Mouse (Mus musculus) heart, adult 18-20 months (tissue): ENCODE results near the gene Zfp462. TPM values are rescaled to one million over a fixed set of nuclear protein-coding genes. Genes with fewer than 3 reads are reported as not detected.
"Not testable (repeated sequence)": the region's sequence is repeated elsewhere in the genome, so short reads cannot be mapped to it uniquely, and the experiment has no call there.

Experiments
- DNase-seq, 2 experiments: peaks; one replicate each; pipeline ENCODE4 v3.0.0; 2021 to 2022; ENCODE audit warnings: mixed read lengths in 1 of 2
- total RNA-seq, 2 experiments: library from RNA; stranded (reverse); gene quantifications; 2 replicates each; pipeline ENCODE4 v1.2.3; 2021

Gene Zfp462
- total RNA-seq, 2 experiments from 2014 or later, result 2.9 to 4.6 TPM

DNA sequence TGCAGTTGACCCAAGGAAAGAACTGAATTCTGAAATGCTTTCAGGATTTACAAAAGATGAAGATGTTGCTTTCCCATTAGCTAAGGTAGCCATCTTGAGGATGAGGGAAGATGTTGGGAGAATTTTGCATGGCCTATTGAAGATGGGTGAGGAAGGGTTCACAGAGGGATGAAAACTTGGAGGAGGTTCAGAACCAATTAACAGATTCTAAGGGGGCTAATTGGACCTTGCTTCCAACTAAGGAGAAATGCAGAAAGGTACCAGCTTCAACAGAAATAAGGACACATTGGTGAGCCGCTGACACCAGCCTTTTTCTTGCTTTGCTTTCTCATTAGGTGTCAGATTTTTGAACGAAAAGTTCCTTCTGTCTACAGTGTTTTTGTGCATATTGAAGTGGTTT, 6.0 kb downstream of the Zfp462 start:
- no peak for DNase-seq

DNA sequence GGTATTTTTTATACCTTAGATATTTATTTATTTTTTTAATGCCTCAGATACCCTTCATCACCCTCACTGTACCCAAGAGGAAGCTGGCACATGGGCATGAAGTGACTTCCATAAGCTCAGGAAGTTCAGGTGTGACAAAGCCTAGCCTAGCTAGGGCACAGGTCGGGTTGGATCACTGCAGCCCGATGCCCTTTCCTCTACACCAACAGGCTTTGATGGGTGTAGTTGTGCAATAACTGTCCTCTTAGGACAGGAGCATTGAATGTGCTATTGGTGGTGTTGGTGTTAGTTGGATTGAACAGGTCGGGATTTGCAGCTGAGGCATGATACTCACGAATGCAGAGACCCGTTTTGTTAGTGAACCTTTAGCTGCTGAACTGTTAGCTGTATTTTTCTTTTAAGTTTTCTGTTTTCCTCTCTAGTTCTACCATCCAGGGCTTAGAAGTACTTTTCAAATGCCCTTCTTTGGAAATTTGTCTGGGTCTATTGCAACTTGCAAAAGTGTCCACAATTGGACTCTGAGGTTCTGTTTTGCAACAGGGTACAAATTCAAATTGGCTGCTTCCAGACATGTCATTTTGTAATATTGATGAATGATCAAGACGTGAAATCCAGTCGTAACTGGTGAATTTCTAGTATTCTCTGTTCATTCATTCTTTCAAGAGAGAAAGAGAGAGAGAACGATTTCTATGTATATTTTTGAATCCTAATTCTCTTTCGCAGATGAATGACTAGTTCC, 9.0 kb downstream of the Zfp462 start:
- DNase-seq, result no peak

DNA sequence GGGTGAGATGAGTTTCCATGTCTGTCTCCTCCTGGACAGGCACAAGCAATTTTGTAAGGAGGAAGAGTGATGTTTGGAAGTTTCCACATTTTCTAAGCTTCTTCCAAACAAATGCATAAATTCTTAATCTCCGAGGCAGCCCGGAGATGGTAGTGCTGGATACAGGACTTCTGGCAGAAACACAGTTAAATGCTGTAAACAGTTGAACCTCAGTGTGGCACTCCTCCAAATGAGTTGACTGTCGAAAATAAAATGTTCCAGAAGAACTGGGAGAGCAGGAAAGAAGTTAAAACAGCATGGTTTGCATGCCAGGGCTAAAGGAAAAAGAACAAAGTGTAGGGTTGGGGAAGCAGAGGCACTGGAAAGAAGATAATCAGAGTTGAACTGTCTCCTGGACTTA, 9.6 kb downstream of the Zfp462 start:
- DNase-seq, result peak in 1 of 2 experiments; percentile 41

DNA sequence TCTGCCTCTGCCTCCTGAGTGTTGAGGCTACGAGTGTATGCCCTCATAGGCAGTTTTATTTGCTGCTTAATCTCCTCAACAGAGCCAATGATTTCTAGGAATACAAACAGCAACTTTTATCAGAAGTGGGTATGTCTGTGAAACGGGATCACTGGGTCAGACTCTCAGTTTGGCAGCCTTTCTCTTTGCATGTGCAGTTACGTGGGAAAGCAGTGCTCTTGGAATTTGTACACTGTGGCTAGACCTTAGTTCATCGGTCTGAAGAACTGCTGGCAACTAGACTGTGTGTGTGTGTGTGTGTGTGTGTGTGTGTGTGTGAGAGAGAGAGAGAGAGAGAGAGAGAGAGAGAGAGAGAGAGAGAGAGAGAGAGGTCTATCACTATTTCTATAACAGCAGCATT, 15.9 kb downstream of the Zfp462 start:
- DNase-seq, result no peak

DNA sequence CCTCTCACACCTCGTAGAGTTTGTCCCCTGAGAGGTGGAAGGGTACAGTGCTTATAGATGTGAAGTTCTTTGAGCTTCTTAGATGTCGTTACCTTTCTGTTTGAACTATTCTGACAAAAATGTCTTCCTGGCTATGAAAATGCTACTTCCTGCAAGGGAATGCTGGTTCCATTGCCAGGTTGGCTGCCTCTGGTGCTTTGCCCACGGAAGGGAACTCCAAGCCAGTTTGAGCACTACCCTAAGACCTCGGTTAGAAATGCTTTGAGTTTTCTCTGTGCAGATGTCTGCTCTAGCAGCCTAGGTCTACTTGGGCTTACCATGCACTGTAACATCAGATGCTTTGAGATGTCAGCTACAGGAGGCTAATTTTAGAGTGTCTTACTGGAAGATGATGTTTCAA, 17.3 kb downstream of the Zfp462 start:
- DNase-seq, result no peak

DNA sequence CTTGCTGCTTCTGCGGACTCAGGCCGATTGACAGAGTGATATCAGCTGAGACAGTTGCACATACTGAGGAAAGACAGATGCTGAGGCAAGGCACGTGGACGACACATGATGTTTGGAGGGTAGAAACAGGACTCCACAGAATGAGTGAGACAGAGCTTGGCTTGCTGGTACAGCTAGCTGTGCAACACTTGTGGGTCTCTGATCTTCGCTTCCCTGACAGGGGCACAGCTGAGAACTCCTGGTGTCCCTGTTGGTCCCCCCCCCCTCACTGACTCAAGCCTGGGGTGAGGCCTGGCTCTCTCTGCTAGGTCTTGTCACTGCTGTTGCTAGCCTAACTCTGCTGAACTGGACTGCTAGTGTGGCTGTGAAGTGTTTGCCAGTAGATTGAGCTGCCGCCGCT, 18.7 kb downstream of the Zfp462 start:
- DNase-seq, result no peak

DNA sequence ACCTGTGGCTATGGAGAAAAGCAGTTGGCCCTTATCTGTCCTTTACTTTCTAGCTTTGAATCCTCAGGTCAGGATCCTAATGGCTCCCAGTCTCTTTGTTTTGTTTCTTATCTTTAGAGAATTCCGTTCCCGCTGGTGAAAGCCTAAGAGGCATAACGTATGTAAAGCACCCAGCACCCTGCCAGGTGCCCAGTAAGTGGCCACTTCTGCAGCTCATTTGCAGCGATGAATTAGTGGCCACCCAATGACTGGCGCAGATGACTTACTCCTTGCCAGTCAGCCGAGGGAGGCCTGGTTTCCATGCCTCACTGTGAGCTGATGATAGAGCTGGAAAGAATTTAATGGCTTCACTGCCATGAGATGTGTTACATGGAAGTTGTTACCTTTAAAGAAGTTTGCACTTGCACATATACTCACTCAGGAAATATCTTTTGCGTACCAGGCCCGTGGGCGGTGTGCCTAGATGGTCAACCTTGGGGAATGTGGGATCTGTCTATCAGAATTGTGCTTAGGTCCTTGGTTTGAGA, 20.4 kb downstream of the Zfp462 start:
- DNase-seq, result no peak

DNA sequence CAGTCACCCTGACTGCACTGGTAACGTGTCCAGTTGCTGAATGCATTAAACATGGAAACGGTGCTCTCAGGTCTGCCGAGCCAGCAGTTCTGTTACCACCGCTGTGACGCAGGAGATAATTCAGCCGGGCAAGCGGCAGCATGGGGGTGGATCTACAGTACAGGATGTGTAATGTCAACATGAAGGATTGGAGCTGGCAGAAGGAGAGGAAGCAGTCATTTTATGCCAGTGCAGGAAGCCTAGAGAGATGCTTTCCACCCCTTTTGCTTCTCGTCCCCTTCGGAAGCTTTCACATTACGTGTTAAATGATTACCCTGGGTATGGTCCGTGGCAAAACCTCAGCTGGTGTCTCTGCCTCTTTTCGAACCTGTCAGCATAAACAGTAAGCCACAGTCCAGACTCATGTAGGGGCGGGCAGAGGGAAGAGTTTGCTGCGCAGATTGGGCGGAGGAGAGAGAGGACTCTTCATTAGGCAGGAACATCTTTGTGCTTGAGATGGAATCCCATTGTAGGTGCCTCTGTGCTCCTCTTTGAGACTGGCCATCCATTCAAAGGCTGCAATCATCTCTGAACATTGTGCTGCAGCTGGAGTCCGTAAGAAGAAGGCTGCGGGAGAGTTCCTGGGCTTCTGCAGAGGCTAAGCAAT, 21.4 kb downstream of the Zfp462 start:
- peak; percentile 77 to 79 for DNase-seq

DNA sequence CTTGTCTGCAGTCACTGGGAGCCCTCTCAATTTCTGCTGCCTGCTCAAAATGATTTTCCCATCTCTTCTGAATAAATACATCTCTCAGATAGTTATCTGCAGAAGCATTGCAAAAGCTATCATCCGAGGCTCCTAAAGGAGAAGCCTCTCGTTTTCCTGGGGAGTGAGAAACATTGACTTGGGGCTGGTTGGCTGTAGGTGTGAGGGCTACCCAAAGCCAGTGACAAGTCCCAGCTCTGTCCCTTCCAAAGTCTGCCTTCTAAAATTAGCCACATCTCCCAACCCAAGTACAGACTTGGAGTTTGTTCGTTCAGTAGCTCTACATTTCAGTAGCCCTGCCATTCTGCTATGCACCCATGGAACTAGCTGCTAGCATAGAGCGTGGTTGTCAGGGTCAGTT, 22.3 kb downstream of the Zfp462 start:
- DNase-seq, result no peak

DNA sequence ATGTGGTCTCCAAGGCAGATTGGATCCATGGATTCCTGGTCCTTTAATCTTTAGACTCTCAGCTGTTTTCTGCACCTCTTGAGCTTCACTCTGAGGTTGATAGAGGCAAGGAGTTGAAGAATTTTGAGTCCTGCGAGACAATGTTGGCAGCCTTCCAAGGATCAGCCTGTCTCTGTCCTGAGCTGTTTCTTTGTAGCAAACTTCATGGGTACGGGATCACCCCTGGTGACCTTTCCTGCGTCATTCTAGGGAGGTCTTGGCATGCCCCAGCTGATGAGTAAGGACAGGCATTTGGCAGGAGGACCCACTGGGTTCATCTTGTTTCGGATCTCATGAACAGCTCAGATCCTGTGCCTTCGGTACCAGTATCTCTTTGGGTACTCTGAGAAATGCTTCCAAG, 22.9 kb downstream of the Zfp462 start:
- DNase-seq, result peak; percentile 46 to 52

DNA sequence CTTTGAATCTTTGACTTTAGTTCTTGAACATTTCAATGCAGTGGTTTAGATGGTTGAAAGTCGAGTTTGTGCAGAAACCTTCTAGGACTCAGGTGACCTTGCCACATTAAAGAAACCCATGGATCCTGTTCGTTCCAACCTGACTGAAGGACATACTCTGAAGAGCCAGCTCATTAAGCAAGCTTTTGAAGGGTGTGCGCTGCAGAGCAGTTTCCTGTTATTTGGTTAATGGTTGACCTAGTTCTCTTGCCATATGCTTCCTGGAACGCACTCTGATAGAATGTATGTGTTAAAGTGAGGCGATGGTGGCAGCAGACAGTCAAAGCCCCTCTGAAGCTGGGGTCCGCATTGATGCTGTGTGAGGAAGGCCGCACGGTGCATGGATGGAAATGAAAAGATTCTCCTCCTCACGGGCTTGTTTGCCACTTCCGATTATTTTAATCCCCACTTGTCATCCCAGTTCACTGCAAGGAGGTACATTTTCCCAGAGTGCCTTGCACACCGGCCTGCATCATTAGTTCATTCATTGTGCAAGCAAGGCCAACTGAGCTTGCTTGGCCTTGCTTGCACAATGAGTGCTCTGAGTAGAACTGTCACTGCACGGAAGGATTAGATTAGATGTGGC, 24.9 kb downstream of the Zfp462 start:
- DNase-seq, result no peak

DNA sequence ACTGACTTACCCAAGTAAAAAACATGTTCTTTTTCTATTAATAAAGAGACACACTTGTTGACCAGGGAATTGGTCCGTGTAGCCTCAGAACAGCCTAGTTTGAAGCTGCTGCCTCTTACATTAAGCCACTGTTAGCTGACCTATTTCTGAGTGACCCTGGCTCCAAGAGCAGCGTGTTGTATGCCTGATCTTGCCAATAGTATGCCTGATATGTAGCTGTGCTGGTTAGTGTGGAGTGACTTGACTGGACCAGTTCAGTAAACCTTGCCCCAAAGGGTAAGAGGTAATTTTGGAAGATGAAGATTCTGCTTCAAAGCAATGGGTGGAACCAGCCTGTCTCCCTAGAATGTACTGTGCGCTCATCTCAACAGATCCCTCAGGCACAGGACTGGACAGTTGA, 26.5 kb downstream of the Zfp462 start:
- peak in 1 of 2 experiments; percentile 20 for DNase-seq

DNA sequence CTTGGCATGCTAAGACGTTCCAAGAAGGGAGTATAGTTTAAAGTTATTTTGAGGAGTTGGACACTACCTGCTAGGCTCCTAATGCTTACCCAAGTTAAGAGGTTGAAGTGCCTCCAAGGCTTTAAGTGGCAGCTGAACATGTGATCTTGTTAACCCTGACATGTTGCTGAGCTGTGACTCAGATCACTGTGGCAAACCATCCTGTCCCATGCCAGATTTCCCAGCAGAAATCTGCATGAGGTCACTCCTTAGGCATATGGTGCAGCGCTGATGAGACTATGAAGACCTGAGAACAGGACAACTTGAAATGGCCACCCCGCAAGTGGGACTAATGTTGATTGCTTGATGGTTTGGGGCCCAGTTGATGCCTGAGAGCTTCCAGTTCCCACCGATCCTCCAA, 27.2 kb downstream of the Zfp462 start:
- no peak for DNase-seq

DNA sequence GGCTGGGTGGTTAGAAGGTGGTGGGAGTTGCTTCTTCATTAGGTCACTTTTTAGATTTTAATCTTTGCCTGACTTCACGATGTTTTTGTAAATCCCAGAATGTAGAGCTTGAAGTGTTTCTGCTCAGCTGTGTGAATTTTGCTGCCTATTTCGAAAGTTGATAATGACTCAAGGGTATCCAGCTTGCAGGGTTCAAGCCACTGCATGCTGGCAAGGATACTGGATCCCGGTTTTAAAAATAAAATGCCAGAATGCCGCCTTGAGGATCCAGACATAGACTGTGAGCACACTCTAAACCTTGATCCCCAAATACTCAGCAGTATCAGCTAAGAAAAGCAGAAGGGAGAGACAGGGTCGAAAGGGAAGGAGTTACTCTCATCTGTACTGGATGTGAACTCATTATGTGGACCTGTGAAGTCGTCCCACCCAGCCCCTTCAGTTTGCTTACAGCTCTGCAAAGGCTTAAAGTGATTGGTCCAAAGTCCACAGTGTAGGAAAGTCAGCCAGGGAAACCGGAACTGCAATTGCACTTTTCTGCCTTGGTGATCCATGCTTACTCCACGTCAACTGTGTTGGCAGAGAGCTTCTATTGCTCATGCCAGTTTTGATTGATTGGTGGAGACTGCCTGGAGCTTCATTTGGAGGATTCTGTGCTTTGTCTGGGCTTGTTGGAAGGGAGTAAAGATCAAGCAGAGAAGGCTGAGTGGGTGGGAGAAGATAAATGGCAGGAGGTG, 28.1 kb downstream of the Zfp462 start:
- no peak for DNase-seq

DNA sequence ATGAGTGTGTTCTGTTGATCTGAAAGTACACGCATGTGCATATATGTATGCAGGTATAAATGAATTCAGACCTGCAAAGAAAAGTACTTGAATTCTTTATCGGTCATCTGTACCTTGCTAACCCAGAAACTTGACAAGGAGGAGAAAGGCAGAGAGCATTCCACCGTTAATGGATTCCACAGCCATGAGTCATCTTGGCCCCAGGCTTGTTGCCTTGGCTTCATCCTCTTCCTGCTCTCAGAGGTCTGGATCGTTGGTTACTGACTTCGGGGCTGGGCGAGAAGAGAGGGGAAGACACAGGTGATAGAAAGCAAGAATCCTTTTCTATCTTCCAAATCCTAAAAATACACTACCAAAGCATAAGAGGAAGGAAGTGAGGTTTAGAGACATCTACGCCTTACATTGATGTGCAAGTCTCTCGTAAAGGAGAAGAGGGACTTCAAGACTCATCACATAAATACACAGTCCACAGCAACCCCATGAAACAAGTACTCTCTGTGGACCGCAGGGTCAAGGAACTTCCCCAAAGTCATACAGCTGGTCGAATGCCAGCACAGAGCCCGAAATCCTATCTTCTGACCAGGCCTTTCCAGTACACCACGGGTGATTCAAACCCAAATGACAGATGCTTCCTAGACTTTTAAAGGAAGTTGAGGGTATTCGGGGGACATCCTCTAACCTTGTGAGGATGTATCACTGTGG, 35.1 kb downstream of the Zfp462 start:
- peak; percentile 87 to 88 for DNase-seq

DNA sequence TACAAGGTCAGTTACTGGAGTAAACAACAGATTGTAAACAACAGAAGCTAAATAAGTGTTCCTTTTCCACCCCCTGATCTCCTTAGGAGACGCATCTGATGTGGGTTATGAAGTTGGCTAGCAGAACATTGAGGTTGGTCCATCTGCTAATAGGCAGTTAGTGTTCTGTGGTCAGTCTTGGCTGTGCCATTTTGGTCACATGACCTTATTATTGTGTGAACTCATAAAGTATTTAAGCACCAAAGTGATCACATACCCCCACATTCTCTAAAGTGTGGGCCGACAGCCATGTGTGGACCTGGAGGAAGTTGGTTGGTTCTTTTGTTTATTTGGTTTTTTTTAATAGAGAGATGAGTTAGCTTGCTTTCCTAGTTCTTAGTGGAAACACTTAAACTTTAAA, 39.7 kb downstream of the Zfp462 start:
- no peak for DNase-seq

DNA sequence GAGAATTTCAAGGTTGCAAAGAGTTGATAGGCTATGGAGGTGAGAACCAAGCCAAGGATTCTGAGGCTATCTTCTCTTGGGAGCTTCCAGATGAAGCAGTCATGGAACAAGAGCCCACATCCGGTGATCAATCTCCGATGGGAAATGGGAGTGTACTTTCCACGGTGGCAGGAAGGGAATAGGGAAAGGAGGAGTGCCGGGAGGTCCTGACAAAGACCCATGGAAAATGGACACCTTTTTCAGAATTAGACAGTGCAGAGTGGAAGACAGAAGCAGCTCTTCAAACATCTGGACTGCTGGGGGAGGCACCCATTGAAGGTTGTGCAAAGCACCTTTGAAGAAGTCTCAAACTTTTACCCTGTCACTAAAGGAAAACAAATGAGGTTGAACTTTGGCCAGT, 41.8 kb downstream of the Zfp462 start:
- DNase-seq, result peak in 1 of 2 experiments; percentile 34

DNA sequence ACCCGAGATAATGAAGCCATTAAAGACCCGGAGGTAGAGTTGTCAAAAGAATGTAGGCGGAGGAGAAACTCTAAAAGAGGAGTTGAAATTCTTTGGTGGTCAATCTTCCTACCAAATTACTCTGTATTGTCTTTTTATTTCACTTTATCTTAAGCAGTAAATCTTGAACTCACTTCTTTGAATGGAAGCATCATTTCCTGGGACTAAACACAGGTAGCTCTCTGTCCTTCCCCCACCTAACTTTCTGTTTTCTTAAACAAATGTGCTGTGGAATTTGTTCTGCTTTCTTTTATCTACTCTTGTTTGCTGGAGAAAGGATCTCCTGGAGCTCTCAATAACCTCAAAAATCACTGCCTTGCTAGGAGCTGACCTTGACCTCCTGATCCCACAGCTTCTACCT, 42.4 kb downstream of the Zfp462 start:
- no peak for DNase-seq

DNA sequence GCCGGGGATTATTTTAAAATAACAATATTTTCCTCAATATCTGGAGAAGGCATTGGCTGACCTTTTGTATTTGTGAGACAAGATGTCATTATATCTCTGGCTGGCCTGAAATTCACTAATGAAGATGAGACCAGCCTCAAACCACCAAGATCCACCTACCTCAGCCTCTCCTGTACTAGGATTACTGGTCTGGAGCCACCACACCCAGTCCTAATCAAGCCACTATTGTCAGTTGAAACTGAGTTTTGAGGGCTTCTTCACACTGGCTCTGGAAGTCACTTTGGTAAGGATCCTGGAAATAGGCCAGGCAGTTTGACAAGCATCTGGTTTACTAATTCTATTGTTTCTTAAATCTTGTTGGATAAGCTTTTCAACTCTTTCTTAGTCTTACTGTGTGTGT, 43.1 kb downstream of the Zfp462 start:
- peak in 1 of 2 experiments; percentile 29 for DNase-seq

DNA sequence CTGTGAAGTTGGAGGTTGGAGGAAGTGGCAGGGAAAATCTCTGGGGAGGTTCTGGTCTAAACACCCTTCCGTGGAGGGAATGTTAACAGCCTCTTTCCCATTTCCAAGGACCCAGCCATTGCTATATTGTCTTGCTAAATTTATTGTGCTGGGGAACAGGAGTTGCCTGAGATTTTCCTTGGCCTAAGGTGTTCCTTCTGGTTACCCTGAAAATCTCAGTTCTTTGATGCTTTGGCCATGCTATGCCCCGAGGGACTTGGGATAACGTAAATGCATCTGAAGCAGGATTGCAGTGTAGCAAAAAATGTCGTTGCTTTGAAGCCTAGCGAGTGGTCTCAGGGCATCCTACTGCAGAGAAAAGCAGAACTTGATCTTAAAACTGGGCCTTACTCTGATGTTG, 47.1 kb downstream of the Zfp462 start:
- DNase-seq, result no peak

DNA sequence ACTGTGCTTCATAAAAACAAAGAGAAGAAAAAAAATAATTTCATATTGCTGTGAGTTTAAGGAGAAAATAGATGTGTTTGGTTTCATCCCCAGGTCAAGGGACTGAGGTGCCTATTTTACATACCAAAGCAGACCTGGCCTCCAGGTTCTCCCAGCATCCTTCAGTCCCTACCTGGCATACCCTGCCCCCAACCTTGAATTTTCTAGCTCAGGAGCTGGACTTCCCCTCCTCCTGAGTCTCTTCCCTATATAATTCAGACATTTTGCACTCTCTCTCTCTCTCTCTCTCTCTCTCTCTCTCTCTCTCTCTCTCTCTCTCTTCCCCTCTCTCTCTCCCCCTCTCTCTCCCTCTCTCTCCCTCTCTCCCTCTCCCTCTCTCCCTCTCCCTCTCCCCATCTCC, 48.2 kb downstream of the Zfp462 start:
- not testable (repeated sequence) for DNase-seq

DNA sequence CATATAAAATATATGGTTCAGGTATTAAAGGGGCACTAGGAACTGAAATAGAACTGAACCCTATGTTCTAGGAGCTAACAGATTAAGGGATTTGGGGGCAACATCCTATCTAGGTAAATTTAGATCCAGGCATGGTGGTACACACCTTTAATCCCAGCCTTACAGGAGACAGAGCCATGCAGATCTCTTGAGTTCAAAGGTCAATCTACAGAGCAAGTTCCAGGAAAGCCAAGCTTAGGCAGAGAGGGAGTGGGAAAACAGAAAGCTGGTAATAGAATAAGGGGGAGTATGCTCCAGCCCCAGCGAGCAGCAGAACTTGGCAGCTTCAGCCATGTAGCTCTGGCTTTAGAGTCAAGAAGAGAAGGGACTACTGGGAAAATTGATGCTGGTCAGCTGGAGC, 50.4 kb downstream of the Zfp462 start:
- DNase-seq, result no peak
